Mouse (Mus musculus): Measurements from ENCODE around the gene Apod.
"Not testable (repeated sequence)": the region's sequence is repeated elsewhere in the genome, so short reads cannot be mapped to it uniquely, and the experiment has no call there.

The Apod gene

GRCm38 (mm10) chr16:31321501-31321900, 6.9 kb upstream of the Apod start:
- no peak for DNase-seq (ENCODE audit: low read depth, low spot score)

GRCm38 (mm10) chr16:31320954-31321353, 6.3 kb upstream of the Apod start:
- no peak for DNase-seq (ENCODE audit: low read depth, low spot score)

DNA sequence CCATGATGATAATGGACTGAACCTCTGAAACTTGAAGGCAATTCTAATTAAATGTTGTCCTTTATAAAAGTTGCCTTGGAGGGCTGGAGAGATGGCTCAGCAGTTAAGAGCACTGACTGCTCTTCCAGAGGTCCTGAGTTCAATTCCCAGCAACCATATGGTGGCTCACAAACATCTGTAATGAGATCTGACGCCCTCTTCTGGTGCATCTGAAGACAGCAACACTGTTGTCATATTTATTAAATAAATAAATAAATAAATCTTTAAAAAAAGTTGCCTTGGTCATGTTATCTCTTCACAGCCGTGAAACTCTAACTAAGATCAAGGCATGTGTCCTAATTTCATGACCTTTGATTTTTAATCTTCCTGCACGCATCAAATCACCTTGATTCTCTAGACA, 5.1 kb upstream of the Apod start:
- not testable (repeated sequence) for DNase-seq (ENCODE audit: low read depth, low spot score)

GRCm38 (mm10) chr16:31319316-31319715, 4.7 kb upstream of the Apod start:
- DNase-seq (ENCODE audit: low read depth, low spot score): no peak

DNA sequence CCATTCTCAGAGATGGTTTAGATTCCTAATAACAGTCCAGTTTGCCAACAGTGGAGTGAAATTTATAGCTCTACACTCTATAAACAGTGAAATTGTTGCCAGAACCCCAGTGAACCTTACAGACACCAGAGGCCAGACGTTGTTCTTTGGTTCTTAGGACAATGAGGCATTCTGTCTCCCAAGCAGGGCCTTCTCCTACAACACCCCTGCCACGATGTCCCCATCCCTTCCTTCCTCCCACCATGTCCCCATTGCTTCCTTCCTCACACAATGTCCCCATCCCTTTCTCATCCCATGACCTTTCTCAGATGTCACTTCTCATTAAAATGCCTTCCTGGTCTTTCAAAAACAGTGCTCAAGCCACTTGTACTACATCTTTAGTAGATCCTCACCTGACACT, 3.8 kb upstream of the Apod start:
- DNase-seq (ENCODE audit: low read depth, low spot score): no peak

GRCm38 (mm10) chr16:31316246-31317143, 1.9 kb upstream of the Apod start:
- DNase-seq (ENCODE audit: low read depth, low spot score): peak; percentile 41

GRCm38 (mm10) chr16:31315294-31315693, 686 bp upstream of the Apod start:
- no peak for DNase-seq (ENCODE audit: low read depth, low spot score)

DNA sequence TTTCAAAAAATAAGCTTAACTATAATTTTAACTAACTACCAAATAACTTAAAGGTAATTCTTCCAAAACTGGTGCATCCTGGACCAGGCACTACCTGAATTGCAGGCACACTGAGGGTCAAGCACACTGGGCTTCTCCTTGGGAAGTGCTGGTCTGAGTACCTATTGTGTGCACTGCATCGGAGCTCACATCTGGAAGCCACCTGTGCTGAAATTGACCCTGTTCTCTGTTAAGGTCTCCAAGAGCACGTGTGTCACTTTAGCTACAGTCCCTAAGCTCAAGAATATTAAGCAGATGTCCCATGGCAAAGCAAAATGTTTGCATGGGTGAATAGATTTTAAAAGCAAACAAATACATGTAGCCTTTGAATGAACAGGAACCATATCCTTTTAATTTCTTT, 997 bp downstream of the Apod start:
- no peak for DNase-seq (ENCODE audit: low read depth, low spot score)

DNA sequence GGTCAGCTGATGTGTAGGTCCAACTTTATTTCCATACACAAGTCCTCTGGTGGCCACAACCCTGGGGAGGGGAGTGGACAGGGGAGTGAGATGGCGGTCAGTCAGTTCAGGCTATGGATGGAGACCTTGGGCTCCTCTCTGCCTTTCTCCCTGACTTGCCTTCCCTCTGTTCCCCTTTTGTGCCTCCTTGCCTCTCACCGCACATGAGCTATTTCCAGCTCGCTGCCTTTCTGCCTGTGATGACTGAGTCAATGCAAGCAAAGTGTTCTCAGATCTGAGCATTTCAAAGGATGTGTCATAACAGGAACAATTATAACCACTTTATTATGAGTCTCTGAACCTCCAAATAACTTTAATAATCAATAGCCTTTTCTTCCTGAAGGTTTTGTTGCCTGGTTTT, 2.3 kb downstream of the Apod start:
- no peak for DNase-seq (ENCODE audit: low read depth, low spot score)

DNA sequence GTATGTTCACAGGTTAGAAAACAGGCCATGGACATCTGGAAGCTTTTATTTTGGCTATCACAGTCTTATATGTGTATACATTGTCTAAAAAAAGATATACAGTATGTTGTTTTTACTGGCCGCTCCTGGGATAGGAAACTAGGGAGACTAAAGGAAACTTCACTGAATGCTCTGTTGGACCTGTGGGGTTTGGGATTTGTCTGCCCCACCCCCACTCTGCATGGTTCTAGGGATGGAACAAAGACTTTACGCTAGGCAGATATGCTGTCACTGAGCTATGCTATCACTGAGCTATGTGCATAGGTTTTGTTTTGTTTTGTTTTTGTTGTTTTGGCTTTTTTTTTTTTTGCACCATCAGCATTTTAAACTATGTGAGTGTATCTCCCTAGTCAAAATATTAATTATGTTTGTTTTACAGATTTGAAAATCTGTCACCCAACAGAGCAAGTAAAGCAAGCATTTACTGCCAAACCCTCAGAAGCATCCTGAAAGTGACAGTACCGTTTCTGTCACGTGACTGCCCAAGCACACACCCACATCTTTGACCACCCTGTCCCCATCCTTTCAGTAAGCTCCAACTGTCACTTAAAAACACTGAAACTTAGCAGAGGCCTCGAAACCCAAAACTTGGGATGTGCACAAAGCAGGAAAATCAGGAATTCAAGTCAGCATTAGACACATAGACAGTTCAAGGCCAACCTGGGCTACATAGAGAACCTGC, 9.2 kb downstream of the Apod start:
- no peak for DNase-seq (ENCODE audit: low read depth, low spot score)

DNA sequence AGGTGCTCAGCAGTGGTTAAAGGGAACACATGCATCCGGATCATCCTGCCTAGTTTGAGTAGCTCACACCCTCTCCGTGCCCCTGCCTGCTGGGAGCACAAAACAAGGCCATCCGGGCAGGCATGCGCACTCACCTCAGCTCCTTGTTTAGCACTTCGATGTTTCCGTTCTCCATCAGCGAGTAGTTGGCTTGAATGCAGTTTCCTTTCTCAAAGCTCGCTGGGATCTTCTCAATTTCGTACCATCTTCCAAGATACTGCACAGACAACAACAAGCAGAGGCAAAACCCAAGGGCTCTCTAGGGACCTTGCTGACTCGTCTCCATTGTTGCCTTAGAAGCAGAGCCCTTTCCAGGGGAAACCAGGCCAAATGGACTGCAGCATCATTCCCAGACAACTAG, 11.3 kb downstream of the Apod start:
- DNase-seq (ENCODE audit: low read depth, low spot score): peak; percentile 83

GRCm38 (mm10) chr16:31300883-31301532, 13.6 kb downstream of the Apod start:
- no peak for DNase-seq (ENCODE audit: low read depth, low spot score)

DNA sequence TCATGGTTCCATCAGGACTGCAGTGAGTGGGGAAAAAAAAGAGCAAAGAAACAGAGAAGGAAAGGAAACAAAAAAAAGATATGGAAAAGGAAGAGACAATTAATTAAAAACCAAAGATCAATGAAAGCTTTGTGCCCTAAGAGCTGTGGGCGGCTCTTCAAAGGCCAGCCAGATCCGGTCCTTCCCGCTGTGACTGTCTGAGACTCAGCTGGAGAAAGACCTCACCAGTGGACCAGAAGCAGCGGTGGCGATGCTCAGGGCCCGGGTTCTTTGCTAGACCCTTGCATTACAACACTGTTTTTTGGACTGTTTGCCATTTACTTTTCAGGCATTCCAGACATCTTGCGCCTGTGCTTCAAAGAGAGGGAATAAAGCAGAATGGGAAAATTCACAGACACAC, 14.1 kb downstream of the Apod start:
- no peak for DNase-seq (ENCODE audit: low read depth, low spot score)

DNA sequence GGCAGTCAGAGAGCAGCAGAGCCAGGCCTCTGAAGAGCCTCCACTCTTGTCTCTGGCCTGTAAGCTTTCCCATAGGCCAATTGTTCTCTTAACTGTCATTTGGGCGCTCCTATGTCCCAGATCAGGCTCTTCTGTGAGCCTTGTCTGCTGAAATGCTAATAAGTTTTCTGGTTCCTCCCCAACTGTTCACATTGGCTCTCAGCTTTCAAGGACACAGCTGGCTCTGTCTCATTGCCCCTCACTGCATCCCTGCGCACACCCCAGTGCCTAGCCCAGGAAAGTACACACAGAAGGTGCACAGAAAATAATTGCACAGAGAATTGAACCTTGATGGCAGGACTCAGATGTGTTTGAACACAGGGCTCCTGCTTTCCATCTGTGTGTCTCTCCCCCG, 14.7 kb downstream of the Apod start:
- no peak for DNase-seq (ENCODE audit: low read depth, low spot score)

GRCm38 (mm10) chr16:31299164-31299959, 15.2 kb downstream of the Apod start:
- DNase-seq (ENCODE audit: low read depth, low spot score): no peak

GRCm38 (mm10) chr16:31297113-31297512, 17.5 kb downstream of the Apod start:
- DNase-seq (ENCODE audit: low read depth, low spot score): no peak

GRCm38 (mm10) chr16:31293761-31294160, 20.8 kb downstream of the Apod start:
- DNase-seq (ENCODE audit: low read depth, low spot score): no peak

DNA sequence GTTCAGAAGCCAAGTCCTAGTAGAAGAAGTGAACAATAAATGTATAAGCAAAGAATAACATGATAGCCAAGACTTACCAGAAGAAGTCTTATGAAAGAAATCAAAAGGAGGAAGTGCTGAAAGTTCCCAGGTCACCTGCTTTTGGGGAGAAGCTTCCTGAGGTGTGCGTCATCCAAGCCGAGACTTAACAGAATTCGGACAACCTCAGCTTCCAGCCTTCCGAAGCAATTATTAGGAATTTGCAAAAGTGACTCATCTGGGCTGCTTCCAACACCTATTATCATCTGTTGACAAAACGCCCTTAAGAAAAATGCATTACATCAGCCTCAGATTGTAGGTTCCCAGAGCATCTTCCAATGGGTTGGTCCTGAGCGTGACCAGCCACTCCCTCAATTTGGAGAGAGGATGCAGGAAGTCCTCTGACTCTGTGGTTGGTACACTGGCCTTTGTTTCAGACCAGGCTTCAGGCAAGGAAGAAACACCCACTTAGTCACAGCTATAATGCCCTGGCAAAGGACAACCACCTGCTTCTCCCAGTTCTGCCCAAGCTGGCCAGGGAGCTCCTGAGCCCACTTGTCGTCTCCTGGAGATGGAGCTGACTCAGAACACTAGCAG, 23.8 kb downstream of the Apod start:
- DNase-seq (ENCODE audit: low read depth, low spot score): peak; percentile 93

DNA sequence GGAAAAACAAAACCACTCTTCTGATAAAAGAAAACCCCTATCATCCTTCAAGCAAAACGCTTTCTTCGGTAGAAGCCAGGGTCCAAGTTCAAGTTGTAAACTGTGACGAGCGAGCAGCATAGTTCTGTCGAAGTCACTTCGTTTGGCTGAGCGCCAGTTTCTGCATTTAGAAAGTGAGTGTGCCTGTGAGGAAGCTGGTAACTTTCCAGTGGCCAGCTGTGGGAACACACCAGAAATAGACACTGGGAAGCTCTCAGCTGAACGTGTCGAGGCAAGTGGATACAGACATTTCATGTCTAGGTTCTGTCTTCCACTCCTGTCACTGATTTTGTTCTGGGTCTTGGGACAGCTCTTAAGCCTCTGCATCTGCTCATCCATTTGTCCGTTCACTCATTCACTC, 24.3 kb downstream of the Apod start:
- peak; percentile 52 for DNase-seq (ENCODE audit: low read depth, low spot score)

DNA sequence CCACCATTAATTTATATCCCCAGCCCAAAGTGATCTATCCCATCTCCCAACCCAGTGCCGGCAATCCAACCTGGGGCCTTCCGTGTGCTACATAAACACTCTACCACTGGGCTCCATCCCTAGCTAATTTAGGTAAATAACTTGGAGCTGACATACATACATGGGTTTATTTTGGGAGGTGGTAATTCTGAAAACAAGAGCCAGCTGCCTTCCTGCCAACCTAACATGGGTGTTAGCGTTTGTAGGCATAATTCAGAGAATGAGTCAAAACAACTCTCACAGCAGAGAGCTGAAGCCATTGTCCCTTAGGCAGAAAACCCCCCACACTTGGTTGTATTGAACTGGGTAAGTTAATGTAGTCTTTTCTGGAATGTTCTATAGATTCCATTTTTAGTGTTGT, 26.9 kb downstream of the Apod start:
- DNase-seq (ENCODE audit: low read depth, low spot score): no peak

GRCm38 (mm10) chr16:31286801-31287488, 27.7 kb downstream of the Apod start:
- no peak for DNase-seq (ENCODE audit: low read depth, low spot score)

Data from 3T3-L1 (cell line).